Mouse (Mus musculus) natural killer cell, adult 2 months (primary cell): Measurements from ENCODE around the gene Bcl2l13.
"Not testable (repeated sequence)": the region's sequence is repeated elsewhere in the genome, so short reads cannot be mapped to it uniquely, and the experiment has no call there.

ENCODE experiments used
- DNase-seq, 2 experiments: peaks; one replicate each; pipeline ENCODE4 v3.0.0; 2022; ENCODE audit warnings: low spot score in 2 of 2

Gene Bcl2l13

DNA sequence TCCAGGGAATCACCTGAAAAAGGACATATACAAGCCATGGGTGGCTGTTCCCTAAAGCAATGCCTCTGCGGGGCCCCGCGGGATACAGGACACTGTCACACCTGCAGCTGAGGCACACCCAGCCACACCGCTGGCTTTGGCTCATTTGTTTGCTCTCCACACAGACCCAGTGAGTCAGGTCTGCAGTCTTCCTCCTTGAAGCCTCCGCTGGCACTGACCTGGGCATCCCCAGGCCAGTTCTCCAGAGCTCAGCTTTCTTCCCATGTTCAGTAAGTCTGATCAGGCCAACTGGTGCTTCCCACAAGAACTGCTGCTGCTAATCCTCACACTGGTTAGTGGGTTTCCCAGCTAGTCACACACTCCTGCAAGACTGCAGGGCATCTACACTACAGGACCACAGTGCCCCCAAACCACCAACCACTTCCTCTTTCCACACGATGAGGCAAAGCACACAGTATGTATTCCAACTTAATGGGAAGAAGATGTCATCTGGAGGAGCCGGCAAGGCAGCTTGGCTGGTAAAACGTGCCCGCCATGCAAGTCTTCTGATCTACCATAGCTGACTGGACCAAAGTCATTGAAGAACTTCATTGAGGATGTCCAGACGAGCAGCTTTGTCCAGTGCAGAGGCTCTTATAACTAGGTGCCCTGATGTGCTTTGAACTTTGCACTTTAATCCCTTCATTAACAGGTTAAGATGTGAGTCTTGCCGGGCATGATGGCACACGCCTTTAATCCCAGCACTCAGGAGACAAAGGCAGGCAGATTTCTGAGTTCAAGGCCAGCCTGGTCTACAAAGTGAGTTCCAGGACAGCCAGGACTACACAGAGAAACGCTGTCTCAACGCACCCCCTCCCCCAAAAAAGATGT is 66.0 kb downstream of the Bcl2l13 start:
- DNase-seq = peak; percentile 5 to 24

DNA sequence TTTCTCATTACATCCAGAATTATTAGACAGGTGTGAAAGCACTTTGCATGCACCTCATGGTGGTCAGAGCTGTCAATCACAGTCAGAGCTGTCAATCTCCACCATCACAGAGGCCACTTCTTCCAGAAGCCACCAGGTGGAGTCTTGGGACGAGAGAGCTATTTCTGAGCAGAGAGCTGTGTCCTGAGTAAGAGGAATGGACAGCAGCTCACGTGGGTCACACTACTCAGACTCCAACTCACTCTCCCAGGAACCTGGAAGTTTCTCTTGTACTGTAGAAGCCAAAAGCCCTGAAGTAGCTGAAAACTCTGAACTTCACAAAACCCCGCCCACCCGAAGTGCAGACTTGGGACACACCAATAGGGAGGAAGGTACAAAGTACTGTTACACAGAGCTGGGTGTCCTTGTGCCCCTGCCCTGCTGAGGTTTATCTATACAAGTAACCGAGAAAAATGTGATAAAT is 67.5 kb downstream of the Bcl2l13 start:
- peak in 1 of 2 experiments; percentile 34 for DNase-seq

DNA sequence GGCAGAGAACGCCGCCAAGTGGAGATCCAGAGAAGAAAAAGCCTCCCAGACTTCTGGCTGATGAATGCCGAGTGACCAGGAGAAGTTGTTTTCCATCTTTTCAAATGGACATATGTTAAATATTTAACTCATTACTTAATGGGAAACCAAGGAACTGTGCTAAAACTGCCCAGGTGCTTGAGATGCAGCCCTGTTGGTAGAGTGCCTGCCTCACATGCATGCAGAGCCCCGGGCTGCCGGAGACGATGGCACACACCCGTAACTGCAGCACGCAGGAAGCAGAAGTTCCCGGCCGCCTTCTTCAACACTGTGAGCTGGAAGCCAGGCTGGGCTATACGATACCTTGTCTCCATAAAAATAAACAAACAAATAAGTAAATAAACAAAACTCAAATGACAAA is 67.9 kb downstream of the Bcl2l13 start:
- no peak for DNase-seq

DNA sequence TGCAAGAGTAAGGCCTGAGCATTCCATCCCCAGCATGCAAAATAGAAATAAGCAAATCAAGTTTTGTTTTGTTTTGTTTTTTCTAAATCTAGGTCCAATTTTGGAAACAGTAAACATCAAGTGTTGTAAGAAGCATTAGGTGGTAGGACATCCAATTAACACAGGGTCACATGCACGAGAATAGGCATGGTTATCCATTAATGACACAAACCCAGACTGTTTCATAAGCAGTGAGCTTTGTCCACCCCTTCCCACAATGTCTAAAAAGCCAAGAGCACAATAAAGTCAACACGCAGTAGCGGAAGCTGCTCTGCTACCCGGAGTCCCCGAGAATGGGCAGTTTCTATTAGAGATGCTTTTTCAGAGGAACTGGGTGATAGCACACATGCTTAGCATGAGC is 69.1 kb downstream of the Bcl2l13 start:
- no peak for DNase-seq

DNA sequence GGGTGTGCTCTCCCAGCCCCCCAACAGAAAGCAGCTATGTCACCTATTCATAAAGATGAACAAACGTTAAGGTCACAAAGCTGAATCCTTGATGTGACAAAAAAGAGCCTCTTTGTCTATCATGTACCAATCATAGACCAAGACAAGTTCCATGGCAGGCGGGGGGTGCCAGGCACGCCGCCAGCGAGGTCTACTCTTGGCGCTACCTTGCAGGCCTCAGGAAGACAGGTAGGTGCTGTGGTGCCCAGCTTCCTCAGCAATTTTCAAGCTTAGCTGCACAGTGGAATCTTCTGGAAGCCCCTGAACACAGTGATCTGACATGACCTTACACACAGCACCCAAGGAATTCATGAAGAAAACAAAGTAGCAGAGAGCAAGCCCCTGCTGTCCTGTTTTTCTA is 70.5 kb downstream of the Bcl2l13 start:
- no peak for DNase-seq

DNA sequence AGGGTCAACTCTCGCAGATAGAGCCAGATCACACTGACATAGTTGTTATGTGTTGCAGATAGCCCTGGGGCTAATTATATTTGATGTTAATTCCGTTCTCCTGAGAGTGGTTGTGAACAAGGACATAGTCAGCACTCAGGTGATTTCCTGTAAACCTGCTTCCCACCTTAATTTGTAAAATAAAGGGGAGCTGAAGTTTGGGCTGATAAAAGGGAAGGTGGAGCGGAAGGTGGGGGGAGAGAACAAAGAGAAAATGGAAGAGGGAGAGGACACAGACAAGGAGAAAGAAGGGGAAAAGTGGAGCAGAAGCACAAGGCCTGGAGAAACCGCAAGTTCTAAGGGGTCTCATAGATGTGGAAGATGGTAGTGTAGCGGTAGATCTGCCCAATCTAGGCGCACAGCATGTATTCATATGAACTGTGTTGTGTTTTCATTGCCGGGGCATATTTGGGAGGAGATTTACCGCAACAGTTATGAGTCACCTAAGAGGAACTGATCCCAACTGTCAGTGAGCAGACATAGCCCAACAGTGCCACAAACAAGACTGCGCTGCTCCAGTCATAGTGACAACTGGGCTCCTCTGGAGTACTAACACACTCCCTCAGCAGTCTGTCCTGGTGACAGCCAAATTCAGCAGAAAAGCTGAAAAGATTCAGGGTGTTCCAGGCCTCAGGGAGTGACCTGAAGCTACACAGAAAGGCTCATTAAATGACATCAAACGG is 72.0 kb downstream of the Bcl2l13 start:
- DNase-seq = not testable (repeated sequence)

DNA sequence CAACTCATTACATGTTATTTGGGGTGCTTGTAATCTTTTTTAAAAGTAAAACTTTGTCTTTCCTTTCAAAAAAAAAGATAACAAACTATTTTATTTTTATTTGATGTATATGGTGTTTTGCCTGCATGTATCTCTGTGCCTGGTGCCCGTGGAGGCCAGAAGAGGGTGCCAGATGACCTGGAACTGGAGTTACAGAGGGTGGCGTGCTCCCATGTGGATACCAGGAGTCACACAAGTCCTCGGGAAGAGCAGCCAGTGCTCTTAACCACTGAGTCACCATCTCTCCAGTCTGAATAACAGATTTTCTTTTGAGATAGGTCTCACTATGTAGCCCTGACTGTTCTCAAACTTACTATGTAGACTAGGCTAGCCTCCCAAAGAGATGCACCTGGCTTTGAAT is 73.5 kb downstream of the Bcl2l13 start:
- no peak for DNase-seq

DNA sequence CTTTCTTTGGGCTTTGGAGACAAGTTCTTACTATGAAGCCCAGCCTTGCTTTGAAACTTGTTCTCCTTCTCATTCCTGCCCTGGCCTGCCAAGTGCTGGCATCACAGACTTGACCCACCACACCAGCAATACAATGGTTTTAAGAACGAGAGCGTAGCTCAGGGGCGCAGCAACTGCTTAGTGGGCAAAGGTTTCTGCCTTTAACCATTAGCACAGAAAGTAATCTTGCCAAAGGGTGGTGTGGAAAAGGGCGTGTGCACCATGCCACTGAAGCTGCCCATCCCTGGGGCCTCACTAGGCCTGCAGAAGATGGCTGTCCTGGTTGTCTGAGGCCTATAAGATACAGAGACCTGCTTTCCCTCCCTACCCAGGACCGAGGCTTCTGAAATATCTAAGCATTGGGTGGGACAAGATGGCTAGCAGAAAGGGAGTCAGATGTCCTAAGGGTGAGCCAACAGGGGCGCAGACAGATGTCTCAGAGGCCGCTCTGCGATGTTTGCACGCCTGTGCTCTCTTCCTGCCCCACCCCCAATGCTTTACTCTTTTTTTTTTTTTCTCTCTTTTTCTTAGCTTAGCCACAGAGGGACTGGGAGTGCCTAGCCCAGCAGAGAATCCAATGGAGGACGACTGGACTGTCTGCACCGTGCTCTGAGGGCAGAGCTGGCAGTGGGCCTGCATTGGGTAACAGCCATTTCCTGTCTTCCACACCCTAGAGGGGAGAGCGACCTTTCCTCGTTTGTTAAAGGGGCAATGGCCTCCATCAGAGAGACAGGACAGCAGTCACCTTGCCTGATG is 75.4 kb downstream of the Bcl2l13 start:
- DNase-seq = no peak

DNA sequence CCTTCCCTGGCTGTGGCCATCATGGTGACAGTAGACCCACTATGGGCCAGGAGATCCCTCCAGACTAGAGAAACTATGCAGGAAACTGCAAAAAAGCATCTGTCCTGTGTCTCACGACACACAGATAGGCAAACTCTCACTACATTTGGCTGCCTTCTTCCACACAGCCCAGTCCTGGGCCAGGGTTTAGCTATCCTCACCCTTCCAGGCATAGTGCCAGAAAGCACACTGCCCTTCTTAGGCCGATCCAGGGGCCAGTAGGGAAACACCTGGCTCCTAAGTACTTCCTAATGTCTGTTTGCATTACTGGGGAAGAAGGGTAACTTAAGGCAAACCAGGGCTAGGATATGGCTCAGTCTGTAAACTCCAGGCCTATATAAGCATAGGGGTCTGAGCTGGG is 76.9 kb downstream of the Bcl2l13 start:
- no peak for DNase-seq

DNA sequence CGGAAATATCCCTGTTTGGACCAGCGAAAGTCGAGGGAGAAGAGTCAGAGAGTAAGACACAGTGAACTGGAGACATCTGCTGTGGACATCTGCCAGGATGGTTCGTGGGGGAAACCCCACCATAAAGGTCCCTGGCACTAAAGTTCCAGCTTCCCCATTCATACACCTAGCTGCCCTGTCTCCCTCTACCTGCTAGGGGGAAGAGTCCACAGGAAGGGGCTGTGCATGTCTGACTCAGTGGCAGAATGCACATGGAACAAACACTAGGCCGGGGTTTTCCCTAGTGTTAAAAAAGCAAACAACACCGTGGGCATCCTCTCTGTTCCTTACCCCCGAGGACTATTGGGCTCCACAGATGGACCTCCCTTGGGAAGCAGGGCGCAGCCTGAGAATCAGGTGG is 77.8 kb downstream of the Bcl2l13 start:
- DNase-seq = peak in 1 of 2 experiments; percentile 29

DNA sequence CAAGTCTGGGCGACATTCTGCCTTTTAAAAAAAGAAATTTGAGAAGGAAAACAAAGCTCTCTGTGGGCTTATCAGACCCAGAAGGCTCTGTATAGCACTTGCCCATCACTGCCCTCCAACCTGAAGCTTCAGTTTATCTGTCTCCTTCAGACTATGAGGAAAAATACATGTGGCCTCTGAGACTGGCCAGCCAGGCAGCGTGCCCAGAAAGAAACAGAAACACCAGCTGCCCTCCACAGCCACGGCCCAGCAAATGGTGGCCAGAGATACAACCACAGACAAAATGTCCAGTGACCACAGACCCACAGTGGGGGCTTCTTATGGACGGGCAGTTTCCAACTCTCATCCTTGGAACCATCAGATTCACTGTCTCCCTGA is 78.5 kb downstream of the Bcl2l13 start:
- peak in 1 of 2 experiments; percentile 58 for DNase-seq

DNA sequence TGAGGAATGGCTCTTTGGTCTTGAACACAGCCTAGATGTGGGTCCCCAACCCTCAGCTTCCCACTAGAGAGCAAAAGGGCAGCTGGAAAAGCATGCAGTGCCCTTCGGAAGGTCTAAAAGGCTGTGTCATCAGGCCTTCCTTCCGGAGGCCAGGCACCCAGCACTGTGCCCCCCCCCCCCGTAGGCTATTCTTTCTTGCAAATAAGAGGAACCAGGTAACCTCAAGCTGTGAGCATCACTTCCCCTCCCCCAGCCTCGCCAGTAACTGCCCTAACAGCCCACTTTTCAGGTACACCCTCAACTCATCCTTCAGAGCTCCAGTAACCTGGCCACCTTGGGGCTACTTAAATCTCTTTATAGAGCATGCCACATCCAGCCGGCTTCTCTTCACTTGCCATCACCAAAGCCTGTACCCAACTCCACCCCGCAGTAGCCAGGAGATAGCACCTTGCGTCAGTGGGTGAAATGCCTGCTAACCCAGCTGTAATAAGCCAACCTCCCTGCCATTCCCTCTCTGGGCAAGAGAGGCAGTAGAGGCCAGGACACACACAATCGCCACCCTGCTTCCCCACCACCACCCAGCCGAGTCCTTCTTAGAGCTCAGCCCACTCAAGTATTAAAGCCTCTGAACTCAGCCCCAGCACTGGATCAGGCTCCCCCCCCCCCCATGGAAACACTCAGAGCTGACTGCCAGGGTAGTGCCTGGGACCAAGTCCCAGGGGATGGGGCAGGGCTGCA is 79.1 kb downstream of the Bcl2l13 start:
- DNase-seq = peak; percentile 86

DNA sequence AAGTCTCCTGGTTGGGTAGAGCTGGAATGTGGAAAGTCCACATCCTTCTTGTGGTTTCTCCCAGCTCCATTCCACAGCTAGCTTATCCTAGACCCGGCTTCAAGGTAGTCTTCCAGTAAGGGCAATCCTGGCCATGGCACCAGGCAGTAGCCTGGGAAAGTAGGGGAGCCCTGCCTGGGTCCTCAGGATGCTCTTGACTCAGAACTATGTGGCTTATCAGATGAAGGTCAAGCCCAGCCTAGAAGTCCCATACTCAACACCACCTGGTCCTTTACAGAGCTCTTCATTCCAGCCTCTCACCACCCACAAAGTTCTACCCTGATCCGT is 79.6 kb downstream of the Bcl2l13 start:
- no peak for DNase-seq

DNA sequence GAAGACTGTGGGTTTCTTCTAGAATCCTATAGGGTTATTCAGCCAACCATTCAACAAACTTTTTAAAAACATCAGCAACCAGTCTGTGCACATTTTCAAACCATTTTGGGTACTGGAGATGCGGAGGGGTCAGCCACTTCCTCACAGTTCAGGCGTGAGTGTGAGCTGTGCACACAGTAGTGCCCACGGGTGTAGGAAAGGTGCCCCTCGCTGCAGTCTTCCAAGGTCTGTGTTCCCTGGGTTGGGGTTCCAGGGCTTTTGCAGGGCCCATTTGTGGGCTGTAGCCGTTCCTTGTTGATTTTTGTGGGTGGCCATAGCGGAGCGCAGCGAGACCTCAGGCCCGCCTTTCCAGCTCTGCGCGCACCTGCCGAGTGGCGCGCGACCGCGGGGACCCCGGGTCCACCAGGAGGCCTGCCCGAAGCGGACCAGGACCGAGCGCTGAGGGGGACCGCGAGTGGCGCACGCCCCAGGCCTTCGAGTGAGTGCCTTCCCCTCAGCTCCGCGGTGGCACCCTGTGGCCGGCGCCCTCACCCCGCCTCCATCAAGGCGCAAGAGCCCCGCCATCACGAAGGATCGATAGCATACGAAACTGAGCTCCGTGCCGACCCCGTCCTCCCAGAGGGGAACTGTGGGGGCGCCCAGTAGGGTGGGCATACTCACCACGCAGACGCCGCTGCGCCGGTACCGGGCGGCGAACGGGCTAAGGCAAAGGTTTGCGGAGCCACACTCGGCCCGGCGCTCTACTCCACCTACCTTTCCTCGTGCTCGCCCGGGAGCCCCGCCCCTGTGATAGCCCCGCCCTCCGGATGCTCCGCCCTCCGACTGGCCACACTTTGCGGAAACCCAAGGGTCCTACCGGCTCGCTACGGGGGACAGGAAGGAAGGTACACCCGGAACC is 80.3 kb downstream of the Bcl2l13 start, which contains the start of gene Bid:
Gene Bid (minus strand): TSS at position 780 of the 898 bp plus-strand sequence.
- DNase-seq = peak; percentile 95 to 96

DNA sequence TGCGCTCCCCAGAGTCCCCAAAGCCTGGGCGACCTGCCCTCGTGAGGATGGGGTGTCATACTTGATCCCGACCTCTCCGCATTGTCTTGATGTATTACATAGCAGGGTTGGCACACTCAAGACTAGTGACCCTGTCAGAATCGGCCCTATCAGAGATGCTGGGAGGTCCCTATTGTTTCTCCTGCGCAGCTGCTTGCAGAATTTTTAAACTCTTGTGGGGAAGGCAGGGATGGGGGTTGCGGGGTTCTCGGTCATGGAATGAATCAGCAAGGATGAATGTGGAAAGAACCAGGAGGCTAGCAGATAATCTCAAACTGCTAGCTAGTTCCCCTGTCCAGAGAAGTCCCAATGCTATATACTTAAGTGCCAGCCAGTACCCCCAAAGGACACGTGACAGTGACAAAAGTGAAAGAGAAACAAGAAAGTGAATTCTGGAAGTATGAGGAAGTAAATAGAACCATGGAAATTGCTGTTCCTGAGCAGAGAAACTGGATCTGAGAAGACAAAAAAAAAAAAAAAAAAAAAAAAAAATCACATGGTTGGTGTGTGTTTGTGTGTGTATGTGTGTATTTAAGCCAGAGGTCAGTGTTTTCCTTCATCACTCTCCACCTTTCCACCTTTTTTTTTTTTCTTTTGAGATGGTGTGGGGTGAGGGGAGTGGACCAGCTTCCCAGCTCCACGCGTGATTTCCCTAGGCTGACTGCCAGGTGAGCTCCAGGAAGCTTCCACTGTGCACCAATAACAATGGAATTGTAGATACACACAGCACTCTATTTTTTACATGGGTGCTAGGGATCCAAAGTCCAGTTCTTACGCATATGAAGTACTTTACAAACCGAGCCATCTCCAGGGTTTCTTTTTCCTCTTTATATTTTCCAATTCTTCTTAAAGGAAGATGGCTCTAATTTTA is 81.2 kb downstream of the Bcl2l13 start:
- peak in 1 of 2 experiments; percentile 26 for DNase-seq

DNA sequence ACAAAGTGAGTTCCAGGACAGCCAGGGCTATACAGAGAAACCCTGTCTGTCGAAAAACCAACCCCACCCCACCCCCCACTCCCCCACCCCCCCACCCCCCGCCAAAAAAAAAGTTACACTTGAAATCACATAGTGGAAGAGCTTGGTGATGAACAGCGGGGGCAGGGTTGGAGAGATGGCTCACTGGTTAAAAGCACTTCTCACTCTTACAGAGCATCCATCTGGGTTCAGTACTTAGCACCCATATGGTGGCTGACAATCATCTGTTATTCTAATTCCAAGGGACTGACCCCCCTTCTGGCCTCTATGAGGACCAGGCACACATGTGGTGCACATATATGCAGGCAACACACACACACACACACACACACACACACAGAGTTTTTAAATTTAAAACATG is 82.0 kb downstream of the Bcl2l13 start:
- DNase-seq = no peak

DNA sequence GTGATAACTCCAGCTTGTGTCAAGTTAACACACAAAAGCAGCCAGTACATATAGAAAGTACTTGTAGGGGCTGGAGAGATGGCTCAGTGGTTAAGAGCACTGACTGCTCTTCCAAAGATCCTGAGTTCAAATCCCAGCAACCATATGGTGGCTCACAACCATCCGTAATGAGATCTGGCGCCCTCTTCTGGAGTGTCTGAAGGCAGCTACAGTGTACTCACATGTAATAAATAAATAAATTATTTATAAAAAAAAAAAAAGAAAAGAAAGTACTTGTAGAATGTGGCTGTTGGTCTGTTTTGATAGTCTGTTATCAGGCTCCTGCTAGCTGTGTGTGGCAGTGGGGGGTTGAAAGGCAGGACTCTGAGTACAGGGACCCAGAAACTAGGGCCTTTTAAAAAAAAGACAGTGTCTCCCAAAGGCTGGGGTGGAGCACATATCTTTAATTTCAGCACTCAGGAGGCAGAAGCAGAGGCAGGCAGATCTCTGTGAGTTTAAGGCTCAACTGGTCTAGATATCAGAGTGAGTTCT is 88.8 kb downstream of the Bcl2l13 start:
- not testable (repeated sequence) for DNase-seq

DNA sequence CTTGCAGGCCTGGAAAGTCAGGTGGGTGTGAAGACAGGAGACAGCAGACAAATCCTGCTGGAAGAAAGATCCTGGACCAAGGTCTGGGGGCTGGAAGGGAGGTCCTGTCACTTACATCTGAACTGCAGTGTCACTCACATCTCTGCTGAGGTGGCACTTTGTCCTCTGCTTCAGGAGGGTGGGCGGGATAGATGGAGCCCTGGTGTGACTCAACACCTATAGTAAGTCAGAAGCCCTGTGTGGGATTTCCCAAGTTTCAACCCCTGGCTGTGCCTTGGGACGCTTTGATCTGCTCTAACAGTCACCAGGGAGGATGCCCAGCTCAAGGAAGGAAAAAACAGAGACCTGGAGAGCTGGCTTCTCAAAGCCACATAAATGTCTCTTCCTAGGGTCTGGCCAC is 90.9 kb downstream of the Bcl2l13 start:
- DNase-seq = no peak

DNA sequence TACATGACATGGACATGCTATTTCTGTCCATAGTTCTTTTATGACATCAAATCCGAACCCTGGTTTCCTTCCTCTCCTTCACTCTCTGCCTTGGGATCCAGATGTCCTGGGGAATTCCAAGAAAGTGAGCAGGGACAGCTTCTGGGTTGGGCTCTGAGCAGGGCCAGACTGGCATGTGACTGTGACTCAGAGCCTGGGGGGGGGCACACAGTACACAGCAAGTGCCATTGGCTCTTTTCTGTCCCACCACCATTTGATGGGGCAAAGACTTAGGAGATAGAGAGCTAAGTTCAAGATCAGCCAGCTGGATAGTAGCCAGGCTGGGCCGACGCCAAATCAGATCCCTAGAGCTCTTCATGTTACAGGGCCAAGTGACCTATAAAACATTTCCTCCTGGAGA is 91.8 kb downstream of the Bcl2l13 start:
- no peak for DNase-seq
